Mouse (Mus musculus) forebrain, embryonic 13.5 days (tissue): Measurements from ENCODE around the gene Cmklr1. TPM values are rescaled to one million over a fixed set of nuclear protein-coding genes. Genes with fewer than 3 reads are reported as not detected.

ENCODE experiments used
- ATAC-seq: fragments of 200-750 bp; cut with Nextera tagmentation; 2 replicates; pipeline ENCODE4 v1.8.0; 2017
- H3K27ac ChIP-seq: fragments of 300-500 bp; sonication (generic); 2 replicates; pipeline ENCODE4 v1.5.1; 2015; ENCODE audit warnings: inconsistent platforms, mild to moderate bottlenecking, moderate library complexity
- H3K27me3 ChIP-seq: fragments of 300-500 bp; sonication (generic); 2 replicates; pipeline ENCODE4 v1.6.1; 2015; ENCODE audit warnings: mild to moderate bottlenecking, inconsistent platforms
- H3K36me3 ChIP-seq: fragments of 300-500 bp; sonication (generic); 2 replicates; pipeline ENCODE4 v1.6.1; 2015; ENCODE audit warnings: mild to moderate bottlenecking, inconsistent platforms; ENCODE audit not compliant: poor library complexity, severe bottlenecking
- H3K4me1 ChIP-seq: fragments of 300-500 bp; sonication (generic); 2 replicates; pipeline ENCODE4 v1.6.1; 2015; ENCODE audit warnings: inconsistent platforms
- H3K4me2 ChIP-seq: fragments of 300-500 bp; sonication (generic); 2 replicates; pipeline ENCODE4 v1.6.1; 2015; ENCODE audit warnings: inconsistent platforms, mild to moderate bottlenecking, moderate library complexity
- H3K4me3 ChIP-seq: fragments of 300-500 bp; sonication (generic); 2 replicates; pipeline ENCODE4 v1.5.1; 2015; ENCODE audit warnings: mild to moderate bottlenecking, inconsistent platforms
- H3K9ac ChIP-seq: fragments of 300-500 bp; sonication (generic); 2 replicates; pipeline ENCODE4 v1.6.1; 2015; ENCODE audit warnings: mild to moderate bottlenecking, inconsistent platforms
- H3K9me3 ChIP-seq: fragments of 300-500 bp; sonication (generic); replicated peaks from 2 replicates; pipeline ENCODE4 v1.6.1; 2016; ENCODE audit warnings: inconsistent platforms
- WGBS: fragments of 180-500 bp; shearing (Covaris S2); methylation state at CpG from one replicate; pipeline ENCODE4 v1.1.7; 2015; 5-methylcytosine and 5-hydroxymethylcytosine counted together
- polyA plus RNA-seq: library from polyadenylated mRNA; unstranded; fragments of >200 nt; fragmentation: Nextera tagmentation; extraction: Ambion mirVana; gene quantifications from 2 replicates; pipeline ENCODE4 v1.2.1, GENCODE M21; 2015

Cmklr1 gene
- polyA plus RNA-seq, result 1.1 and 1.3 TPM in 2 replicates

DNA sequence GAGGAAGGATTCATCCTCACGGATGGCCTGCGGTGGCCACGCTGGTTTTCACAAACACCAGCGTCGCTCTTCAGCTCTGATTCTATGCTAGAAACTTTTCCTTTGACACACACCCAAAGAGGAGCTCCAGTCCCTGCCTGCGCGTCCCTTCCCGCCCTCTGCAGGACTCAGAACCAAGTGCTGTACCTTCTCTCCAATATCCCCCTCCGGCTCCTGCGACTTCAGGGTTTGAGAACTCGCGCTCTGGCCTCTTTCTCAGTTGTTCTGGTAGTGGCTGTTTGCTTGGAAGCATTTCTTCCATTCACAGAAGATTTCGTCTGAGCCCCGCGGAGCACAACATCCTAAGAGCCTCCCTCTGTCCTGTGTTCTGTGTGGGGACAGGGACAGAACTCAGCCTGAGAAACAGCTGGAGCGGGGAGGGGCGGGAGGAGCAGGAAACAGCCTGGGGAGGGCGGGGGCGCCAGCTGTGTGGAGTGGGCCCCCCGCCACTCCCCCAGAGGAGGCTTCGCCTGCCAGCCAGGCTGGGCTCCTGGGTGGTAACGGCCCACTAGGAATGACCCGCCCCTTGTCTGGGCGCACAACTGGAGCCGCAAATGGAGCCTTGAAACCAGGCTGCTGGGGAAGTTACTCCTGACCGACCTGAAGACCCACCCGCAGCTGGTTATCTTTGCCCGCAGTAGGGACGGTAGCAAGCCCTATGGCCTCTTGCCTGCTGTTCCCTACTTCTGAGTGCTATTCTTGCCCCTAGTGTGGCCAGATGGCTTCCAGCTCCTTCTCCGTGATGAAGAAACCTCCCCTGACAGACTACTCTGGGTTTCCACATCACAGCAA, at the start of gene Cmklr1:
Gene Cmklr1 (minus strand): TSS at position 392 of the 831 bp plus-strand sequence.
- no peak within 1 kb of the TSS for H3K4me3 ChIP-seq
- H3K4me1 ChIP-seq, result peaks cover 6% of the 10 kb centered on the region; the same call in 1 of the 2 replicates
- H3K36me3 ChIP-seq, result no peaks in the 10 kb centered on the region
- H3K4me2 ChIP-seq, result peak within 1 kb of the TSS; percentile 30
- H3K9me3 ChIP-seq, result no peaks in the 10 kb centered on the region
- peaks cover 20% of the 10 kb centered on the region for H3K27me3 ChIP-seq
- WGBS, result 15% methylated on average over 28 of the region's 30 CpGs
- ATAC-seq, result no peak
- H3K27ac ChIP-seq, result no peak within 1 kb of the TSS
- H3K9ac ChIP-seq, result peak within 1 kb of the TSS; percentile 40; the same call in 1 of the 2 replicates

DNA sequence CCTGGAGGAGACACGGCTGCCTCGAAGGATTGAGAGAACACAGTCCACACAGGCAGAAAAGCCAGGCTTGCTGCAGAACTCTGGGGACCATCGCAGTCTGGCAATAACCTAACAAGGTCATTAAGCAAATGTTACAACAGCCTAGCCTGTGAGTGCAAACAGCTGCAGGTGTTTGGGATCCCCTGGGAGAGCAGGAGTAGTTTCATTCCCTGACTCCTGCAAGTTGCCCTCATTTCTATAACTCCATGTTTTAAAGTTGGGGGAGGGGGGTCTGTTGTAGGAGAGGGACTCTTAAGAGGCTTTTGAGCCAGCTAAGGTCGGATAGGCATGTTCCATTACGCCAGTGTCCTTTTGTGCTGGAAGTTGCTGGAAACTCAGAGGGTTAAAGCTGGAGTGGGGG, 44.2 kb upstream of the Cmklr1 start:
- H3K9ac ChIP-seq, result no peak overlapping the region
- no peak overlapping the region for H3K4me2 ChIP-seq
- 0 out of 2 replicates have a peak, but pooled peaks cover 5% of the 10 kb centered on the region for H3K9me3 ChIP-seq
- no peak overlapping the region for H3K27ac ChIP-seq
- peaks cover 23% of the 10 kb centered on the region for H3K4me1 ChIP-seq
- WGBS, result 47% methylated on average over 5 of the region's 5 CpGs
- no peak overlapping the region for H3K4me3 ChIP-seq
- no peak for ATAC-seq
- H3K27me3 ChIP-seq, result no peaks in the 10 kb centered on the region
- no peaks in the 10 kb centered on the region for H3K36me3 ChIP-seq

DNA sequence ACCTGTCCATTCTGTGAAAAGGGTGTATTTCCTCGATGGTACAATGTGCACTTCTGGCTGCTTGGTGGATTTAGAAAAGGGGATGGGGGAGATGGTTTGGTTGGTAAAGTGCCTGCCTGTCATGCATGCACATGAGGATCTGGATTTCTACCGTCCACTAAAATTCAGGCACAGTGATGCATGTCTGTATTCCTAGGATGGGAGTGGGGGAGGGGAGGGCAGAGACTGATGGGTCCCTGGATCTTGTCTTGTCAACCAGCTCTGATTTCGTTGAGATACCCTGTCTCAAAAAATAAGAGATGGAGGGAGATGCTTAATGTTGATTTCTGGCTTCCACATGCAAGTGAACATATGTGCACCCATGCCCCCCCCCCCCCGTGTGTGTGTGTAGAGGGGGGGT, 43.8 kb upstream of the Cmklr1 start:
- Histone ChIP-seq H3K9me3 (0 out of 2 replicates have a peak, but pooled peaks cover 5% of the 10 kb centered on the region), H3K27ac (no peak overlapping the region), H3K27me3 (no peaks in the 10 kb centered on the region), H3K4me3 (no peak overlapping the region), H3K36me3 (no peaks in the 10 kb centered on the region), H3K4me1 (peaks cover 23% of the 10 kb centered on the region), H3K4me2 (no peak overlapping the region), H3K9ac (no peak overlapping the region)
- ATAC-seq, result no peak
- WGBS, result 71% methylated on average over 4 of the region's 4 CpGs

DNA sequence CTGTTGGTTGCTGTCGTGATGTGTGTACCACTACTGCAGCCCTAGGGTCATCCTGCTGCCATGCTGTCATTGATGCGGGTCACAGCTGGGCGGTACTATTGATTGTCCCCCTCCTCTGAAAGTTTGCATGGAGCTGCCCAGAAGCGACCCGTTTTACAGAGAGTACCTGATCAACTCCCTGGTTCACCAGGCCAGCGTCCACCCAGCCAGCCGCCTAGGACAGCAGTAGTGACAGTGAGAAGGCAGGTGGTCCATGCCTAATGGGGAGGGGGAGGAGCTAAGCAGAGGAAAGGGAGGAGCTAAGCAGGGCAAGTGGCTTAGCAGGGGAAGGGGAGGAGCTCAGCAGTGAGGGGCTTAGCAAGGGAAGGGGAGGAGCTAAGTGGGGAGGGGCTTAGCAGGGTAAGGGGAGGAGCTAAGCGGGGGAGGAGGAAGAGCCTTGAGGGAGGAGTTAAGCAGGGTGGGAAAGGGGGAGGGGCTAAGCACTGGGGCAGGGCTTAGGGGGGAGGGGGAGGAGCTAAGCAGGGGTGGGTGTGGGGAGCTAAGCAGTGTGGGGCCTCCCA, 43.0 kb upstream of the Cmklr1 start:
- H3K9ac ChIP-seq, result no peak overlapping the region
- H3K9me3 ChIP-seq, result 0 out of 2 replicates have a peak, but pooled peaks cover 5% of the 10 kb centered on the region
- peaks cover 23% of the 10 kb centered on the region for H3K4me1 ChIP-seq
- 87% methylated on average over 8 of the region's 8 CpGs for WGBS
- no peak overlapping the region for H3K4me3 ChIP-seq
- no peak overlapping the region for H3K27ac ChIP-seq
- no peaks in the 10 kb centered on the region for H3K36me3 ChIP-seq
- no peak overlapping the region for H3K4me2 ChIP-seq
- H3K27me3 ChIP-seq, result no peaks in the 10 kb centered on the region
- ATAC-seq, result no peak

DNA sequence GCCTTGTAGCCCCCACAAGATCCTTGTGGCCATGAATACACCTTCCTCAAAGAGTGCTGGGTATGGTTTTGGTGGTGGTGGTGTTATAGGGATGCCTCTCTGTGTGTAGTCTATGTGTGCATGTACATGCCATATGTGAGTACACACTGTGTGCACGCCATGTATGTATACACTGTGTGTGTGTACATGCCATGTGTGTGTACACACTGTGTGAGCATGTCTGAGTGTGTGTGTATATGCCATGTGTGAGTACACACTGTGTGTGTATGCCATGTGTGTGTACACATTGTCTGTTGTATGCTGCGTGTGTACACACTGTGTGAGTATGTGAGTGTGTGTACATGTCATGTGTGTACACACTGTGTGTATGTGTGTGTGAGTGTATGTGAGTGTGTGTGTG, 40.6 kb upstream of the Cmklr1 start:
- Histone ChIP-seq H3K36me3 (no peaks in the 10 kb centered on the region), H3K9me3 (0 out of 2 replicates have a peak, but pooled peaks cover 5% of the 10 kb centered on the region), H3K27ac (peak overlapping the region; percentile 63; the same call in 1 of the 2 replicates), H3K9ac (no peak overlapping the region), H3K27me3 (no peaks in the 10 kb centered on the region), H3K4me3 (no peak overlapping the region), H3K4me1 (peaks cover 23% of the 10 kb centered on the region), H3K4me2 (no peak overlapping the region)
- ATAC-seq, result peak; percentile 17; the same call in 1 of the 2 replicates
- WGBS, result 91% methylated on average over 2 of the region's 2 CpGs

DNA sequence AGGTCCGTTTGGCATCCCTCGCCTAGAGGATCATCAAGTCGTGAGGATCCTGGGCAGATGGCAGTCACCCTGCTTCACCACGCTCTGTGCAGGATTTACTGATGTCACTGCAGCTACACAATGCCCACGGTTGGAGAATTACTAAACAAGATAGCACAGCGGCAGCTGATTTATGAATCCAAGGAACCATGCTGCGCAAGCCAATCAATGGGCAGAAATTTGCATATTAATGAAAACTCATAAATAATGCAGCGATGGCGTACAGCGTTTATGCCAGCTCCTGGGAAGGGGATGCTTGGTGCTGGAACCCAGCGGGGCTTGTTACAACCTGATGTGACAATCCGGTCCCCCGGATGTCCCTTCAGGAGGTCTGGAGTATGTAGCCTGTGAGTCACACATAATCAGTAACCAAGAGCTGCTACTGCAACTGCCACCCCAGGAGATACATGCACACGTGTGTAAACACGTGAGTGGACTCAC, 39.9 kb upstream of the Cmklr1 start:
- Histone ChIP-seq H3K9me3 (0 out of 2 replicates have a peak, but pooled peaks cover 5% of the 10 kb centered on the region), H3K27me3 (no peaks in the 10 kb centered on the region), H3K4me3 (no peak overlapping the region), H3K4me2 (peak overlapping the region; percentile 37), H3K36me3 (no peaks in the 10 kb centered on the region), H3K4me1 (peaks cover 23% of the 10 kb centered on the region), H3K27ac (peak overlapping the region; percentile 63), H3K9ac (no peak overlapping the region)
- ATAC-seq, result peak; percentile 82
- 45% methylated on average over 15 of the region's 15 CpGs for WGBS

DNA sequence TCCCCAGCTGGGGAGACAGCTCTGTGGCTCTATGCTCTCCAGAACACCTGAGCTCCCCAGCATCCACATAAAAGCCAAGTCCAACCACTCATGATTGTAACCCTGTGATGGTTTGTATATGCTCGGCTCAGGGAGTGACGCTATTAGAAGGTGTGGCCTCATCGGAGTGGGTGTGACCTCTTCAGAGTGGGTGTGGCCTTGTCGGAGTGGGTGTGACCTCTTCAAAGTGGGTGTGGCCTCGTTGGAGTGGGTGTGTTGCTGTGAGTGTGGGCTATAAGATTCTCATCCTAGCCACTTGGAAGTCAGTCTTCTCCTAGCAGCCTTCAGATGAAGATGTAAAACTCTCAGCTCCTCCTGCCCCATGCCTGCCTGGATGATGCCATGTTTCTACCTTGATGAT, 37.3 kb upstream of the Cmklr1 start:
- Histone ChIP-seq H3K27ac (no peak overlapping the region), H3K4me1 (peaks cover 11% of the 10 kb centered on the region), H3K27me3 (no peaks in the 10 kb centered on the region), H3K36me3 (no peaks in the 10 kb centered on the region), H3K4me2 (no peak overlapping the region), H3K9me3 (no peaks in the 10 kb centered on the region), H3K9ac (no peak overlapping the region), H3K4me3 (no peak overlapping the region)
- ATAC-seq, result no peak
- 79% methylated on average over 5 of the region's 5 CpGs for WGBS

DNA sequence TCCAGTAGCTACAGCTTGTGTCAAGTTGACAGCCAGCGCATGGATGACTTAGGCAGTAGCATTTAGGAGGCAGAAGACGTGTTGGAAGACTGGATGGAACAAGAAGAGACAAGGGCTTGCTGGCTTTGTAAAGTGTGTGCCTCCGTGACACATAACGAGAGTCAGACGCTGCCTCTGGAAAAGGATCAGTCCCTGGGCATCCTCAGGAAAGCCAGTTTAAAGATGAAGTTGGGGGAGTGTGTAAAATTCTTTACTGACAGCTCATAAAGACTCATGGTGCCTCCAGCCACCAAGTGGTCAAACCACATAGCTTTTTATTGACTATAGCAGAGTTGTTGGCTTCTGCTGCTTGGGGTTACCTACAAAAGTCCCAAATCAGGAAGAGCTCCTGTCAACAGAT, 35.2 kb upstream of the Cmklr1 start:
- Histone ChIP-seq H3K9ac (no peak overlapping the region), H3K4me3 (no peak overlapping the region), H3K27me3 (no peaks in the 10 kb centered on the region), H3K36me3 (no peaks in the 10 kb centered on the region), H3K27ac (no peak overlapping the region), H3K4me2 (no peak overlapping the region), H3K4me1 (peaks cover 6% of the 10 kb centered on the region), H3K9me3 (no peaks in the 10 kb centered on the region)
- 82% methylated on average over 5 of the region's 5 CpGs for WGBS
- ATAC-seq, result no peak

DNA sequence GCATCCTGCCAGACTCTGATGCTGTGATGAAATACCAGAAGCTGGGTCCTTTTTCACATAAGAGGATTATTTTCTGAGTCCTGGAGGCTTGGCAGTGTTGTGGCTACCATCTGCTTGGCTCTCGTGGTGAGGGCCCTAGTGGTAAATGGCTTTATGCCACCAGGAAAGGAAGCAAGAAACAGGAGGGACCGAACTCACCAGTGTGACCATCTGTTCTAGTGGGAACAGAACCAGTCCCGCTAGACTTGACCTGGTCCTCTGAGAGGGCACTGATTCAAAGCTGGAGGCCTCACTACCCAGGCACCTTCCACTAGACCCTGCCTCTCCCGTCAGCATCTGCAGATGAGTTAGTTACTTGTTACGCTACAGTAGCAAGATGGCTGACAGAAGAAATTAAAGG, 33.0 kb upstream of the Cmklr1 start:
- no peak overlapping the region for H3K27ac ChIP-seq
- H3K4me3 ChIP-seq, result no peak overlapping the region
- H3K27me3 ChIP-seq, result no peaks in the 10 kb centered on the region
- H3K36me3 ChIP-seq, result no peaks in the 10 kb centered on the region
- no peaks in the 10 kb centered on the region for H3K9me3 ChIP-seq
- 60% methylated on average over 5 of the region's 5 CpGs for WGBS
- H3K4me1 ChIP-seq, result no peaks in the 10 kb centered on the region
- ATAC-seq, result no peak
- H3K9ac ChIP-seq, result no peak overlapping the region
- no peak overlapping the region for H3K4me2 ChIP-seq

DNA sequence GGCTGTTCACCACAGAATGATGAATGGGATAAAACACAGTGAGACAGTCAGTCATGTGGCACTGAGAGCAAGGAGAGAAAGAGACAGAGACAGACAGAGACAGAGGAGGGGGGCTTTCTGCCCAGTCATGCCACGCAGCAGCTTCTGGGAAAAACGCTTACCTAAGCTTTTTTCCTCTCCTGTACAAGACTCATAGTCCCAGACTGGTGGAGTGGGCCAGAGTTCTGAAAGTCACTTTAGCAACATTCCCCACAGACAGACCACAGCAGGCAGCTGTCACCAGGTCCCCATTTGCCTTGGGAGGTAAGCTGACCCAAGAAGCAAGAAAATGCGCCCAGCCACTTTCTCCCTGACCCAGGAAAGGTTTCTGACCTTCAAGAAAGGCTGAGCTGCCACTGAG, 32.2 kb upstream of the Cmklr1 start:
- WGBS, result 79% methylated on average over 3 of the region's 3 CpGs
- Histone ChIP-seq H3K27me3 (no peaks in the 10 kb centered on the region), H3K36me3 (no peaks in the 10 kb centered on the region), H3K4me1 (no peaks in the 10 kb centered on the region), H3K9ac (no peak overlapping the region), H3K9me3 (no peaks in the 10 kb centered on the region), H3K27ac (no peak overlapping the region), H3K4me2 (no peak overlapping the region), H3K4me3 (no peak overlapping the region)
- ATAC-seq, result no peak

DNA sequence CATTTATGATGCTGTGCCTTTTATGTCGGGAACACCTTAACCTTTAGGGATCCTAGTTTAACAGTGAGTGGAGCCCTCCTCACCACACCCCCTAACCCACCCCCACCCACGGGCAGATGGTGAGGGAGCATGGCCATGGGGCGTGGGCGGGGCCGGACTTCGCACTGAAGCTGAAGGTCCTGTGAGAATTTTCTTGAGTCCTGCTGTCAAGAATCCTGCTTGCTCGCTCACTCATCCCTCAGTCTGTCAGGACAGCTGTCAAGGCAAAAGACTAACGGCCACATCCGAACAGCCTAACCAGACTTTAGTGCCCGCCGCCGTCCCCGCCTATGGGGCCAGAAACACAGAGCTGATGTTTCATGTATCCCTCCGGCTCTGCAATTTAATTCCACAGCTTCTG, 31.0 kb upstream of the Cmklr1 start:
- Histone ChIP-seq H3K4me2 (no peak overlapping the region), H3K27ac (no peak overlapping the region), H3K36me3 (no peaks in the 10 kb centered on the region), H3K9ac (no peak overlapping the region), H3K27me3 (no peaks in the 10 kb centered on the region), H3K4me3 (no peak overlapping the region), H3K9me3 (no peaks in the 10 kb centered on the region), H3K4me1 (no peaks in the 10 kb centered on the region)
- WGBS, result 84% methylated on average over 14 of the region's 14 CpGs
- ATAC-seq, result no peak

DNA sequence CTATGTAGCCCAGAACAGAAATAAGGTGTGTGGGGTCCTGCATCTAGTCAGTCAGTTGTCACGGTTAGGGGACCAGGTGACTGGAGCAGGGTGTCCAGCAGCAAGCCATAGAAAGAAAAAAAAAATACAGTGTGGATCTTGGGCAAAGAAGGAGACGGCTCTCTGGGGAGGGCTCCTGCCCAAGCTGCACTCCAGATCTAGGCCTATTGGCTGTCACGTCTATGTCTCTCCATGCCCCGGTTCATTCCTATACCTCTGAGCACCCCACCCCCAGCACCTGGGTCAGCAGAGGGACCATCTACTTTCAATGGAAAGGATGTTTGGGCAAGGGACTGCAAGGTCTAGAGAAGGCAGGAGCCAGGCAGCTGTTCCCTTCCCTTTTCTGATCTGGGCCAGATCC, 29.3 kb upstream of the Cmklr1 start:
- ATAC-seq, result no peak
- Histone ChIP-seq H3K9ac (no peak overlapping the region), H3K4me1 (no peaks in the 10 kb centered on the region), H3K36me3 (no peaks in the 10 kb centered on the region), H3K27me3 (no peaks in the 10 kb centered on the region), H3K4me2 (no peak overlapping the region), H3K27ac (no peak overlapping the region), H3K4me3 (no peak overlapping the region), H3K9me3 (no peaks in the 10 kb centered on the region)
- WGBS, result 92% methylated on average over 4 of the region's 4 CpGs
